Mouse (Mus musculus): ENCODE data around the gene Fbrs.
A peak's percentile ranks its signal among the peaks of the same experiment; 100 is the strongest.
"Not testable (repeated sequence)": the region's sequence is repeated elsewhere in the genome, so short reads cannot be mapped to it uniquely, and the experiment has no call there.

The Fbrs gene

GRCm38 (mm10) chr7:127475186-127475740 is 3.7 kb upstream of the Fbrs start:
- no peak for DNase-seq (ENCODE audit: extremely low read depth, low read depth, low spot score)

- no peak for DNase-seq (ENCODE audit: extremely low read depth, low read depth, low spot score)
Observed at GRCm38 (mm10) chr7:127476336-127476735, 2.7 kb upstream of the Fbrs start.

- DNase-seq (ENCODE audit: extremely low read depth, low read depth, low spot score) = no peak
Observed at GRCm38 (mm10) chr7:127476855-127477254, 2.1 kb upstream of the Fbrs start.

GRCm38 (mm10) chr7:127477687-127478634 is 1.0 kb upstream of the Fbrs start:
- DNase-seq (ENCODE audit: extremely low read depth, low read depth, low spot score) = peak; percentile 100

GRCm38 (mm10) chr7:127479318-127480225 is 573 bp downstream of the Fbrs start:
- no peak for DNase-seq (ENCODE audit: extremely low read depth, low read depth, low spot score)

DNA sequence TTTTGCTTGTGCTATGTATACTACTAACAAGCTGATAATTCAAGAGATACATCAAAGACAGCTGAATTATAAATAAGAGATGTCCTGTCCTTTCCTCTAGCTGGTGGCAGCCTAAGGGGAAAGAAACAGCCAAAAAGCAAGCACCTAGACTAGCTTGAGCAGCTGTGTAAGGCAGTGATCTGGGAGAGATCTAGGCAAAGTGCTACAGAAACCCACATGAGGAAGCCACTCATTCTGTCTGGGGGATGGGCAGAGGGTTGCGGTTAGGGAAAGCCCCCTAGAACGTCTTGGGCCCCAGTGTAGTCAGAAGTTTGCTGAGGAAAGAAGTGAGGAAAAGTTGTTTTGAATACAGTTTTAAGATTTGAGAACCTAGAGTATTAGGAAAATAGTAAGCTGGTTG is 1.3 kb downstream of the Fbrs start:
- no peak for DNase-seq (ENCODE audit: extremely low read depth, low read depth, low spot score)

- no peak for DNase-seq (ENCODE audit: extremely low read depth, low read depth, low spot score)
Observed at GRCm38 (mm10) chr7:127485416-127485815, 6.4 kb downstream of the Fbrs start.

DNA sequence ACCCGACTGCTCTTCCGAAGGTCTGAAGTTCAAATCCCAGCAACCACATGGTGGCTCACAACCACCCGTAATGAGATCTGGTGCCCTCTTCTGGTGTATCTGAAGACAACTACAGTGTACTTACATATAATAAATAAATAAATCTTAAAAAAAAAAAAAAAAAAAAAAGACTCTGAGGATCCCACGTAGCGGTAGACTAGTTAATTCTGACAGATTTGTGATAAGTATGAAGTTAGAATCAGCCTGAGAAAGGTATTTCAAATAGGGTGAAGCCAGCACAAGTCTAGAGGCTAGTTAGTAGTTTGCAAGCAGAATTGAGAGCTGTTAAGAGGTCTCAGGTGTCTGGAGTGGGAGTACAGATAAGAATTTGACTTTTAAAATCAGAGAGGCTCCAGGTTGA is 9.4 kb downstream of the Fbrs start:
- DNase-seq (ENCODE audit: extremely low read depth, low read depth, low spot score) = not testable (repeated sequence)

- no peak for DNase-seq (ENCODE audit: extremely low read depth, low read depth, low spot score)
Observed at GRCm38 (mm10) chr7:127489982-127490381, 11.0 kb downstream of the Fbrs start.

- DNase-seq (ENCODE audit: extremely low read depth, low read depth, low spot score) = no peak
Observed at GRCm38 (mm10) chr7:127491846-127492245, 12.8 kb downstream of the Fbrs start.

DNA sequence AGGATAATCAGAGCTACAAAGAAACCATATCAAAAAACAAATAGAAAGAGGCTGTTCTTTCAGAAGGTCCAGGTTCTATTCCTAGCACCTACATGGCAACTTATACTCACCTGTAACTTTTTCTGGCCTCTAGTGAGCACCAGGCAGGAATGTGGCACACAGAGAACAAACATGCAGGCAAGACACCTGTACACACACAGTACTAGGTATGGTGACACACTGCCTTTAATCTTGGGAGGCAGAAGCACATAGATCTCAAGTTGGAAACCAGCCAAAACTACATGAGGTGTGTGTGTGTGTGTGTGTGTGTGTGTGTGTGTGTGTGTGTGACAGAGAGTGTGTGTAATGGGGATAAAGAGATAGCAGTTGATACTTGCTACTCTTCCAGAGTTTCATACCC is 15.6 kb downstream of the Fbrs start:
- DNase-seq (ENCODE audit: extremely low read depth, low read depth, low spot score) = no peak

GRCm38 (mm10) chr7:127497382-127497781 is 18.4 kb downstream of the Fbrs start:
- DNase-seq (ENCODE audit: extremely low read depth, low read depth, low spot score) = no peak

DNA sequence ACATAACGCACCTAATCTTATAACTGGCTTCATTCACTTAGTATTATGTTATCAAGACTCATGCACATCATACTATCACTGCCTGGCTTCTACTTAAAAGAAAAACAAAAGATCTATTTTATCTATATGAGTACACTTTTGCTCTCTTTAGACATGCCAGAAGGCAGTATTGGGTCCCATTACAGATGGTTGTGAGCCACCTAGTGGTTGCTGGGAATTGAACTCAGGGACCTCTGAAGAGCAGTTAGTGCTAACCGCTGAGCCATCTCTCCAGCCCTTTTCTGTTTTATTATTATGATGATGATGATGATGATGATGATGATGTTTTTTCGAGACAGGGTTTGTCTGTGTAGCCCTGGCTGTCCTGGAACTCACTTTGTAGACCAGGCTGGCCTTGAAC is 19.4 kb downstream of the Fbrs start:
- DNase-seq (ENCODE audit: extremely low read depth, low read depth, low spot score) = no peak

DNA sequence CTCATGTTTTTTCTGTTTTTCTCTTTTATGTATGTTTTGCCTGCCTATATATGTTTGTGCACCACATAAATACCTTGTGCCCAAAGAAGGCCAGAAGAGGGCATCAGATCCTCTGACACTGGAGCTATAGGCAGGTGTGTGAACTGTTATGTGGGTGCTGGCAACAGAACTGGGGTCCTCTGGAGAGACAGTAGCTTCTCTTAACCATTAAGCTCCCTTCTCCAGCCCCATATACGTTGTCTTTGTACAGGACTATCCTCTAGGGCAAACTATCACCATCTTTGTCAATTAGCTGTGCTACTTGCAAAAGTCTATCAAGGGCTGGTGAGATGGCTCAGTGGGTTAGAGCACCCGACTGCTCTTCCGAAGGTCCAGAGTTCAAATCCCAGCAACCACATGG is 29.3 kb downstream of the Fbrs start:
- DNase-seq (ENCODE audit: extremely low read depth, low read depth, low spot score) = no peak

DNA sequence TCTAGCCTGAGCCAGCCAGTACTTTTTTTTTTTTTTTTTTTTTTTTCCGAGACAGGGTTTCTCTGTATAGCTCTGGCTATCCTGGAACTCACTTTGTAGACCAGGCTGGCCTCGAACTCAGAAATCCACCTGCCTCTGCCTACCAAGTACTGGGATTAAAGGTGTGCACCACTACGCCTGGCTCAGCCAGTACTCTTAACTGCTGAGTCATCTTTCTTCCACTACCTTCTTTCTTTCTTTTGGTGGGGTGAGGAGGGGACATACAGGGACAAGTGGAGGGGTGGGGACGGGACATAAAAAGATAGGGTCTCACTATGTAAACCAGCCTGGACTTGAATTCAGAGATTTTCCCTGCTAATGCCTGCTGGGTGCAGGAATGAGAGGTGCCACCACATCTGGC is 30.8 kb downstream of the Fbrs start:
- DNase-seq (ENCODE audit: extremely low read depth, low read depth, low spot score) = not testable (repeated sequence)

- no peak for DNase-seq (ENCODE audit: extremely low read depth, low read depth, low spot score)
Observed at GRCm38 (mm10) chr7:127511241-127511640, 32.2 kb downstream of the Fbrs start.

DNA sequence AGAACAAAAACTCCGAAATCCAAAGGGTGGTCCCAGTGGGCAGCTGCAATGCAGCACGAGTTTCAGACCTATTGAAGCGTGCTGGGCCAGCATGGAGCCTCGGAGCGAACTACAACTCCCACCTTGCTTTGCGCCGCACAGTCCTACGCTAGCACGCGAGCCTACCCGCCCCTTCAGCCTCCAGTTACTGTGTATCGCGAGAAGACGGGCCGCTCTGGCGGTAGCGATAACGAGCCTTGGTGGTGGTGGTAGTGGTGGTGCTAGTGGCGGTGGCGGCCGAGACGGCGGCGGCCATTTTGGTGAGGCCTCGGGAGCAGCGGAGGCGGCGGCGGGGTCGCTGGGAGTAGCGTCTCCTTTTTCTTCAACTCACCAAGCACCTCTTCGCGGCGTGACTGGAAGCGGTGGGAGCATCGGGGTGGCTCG is 32.8 kb downstream of the Fbrs start, which contains the start of gene Srcap:
Srcap (plus strand) TSS at position 176 of the 423 bp plus-strand sequence.
- peak; percentile 56 for DNase-seq (ENCODE audit: extremely low read depth, low read depth, low spot score)

DNA sequence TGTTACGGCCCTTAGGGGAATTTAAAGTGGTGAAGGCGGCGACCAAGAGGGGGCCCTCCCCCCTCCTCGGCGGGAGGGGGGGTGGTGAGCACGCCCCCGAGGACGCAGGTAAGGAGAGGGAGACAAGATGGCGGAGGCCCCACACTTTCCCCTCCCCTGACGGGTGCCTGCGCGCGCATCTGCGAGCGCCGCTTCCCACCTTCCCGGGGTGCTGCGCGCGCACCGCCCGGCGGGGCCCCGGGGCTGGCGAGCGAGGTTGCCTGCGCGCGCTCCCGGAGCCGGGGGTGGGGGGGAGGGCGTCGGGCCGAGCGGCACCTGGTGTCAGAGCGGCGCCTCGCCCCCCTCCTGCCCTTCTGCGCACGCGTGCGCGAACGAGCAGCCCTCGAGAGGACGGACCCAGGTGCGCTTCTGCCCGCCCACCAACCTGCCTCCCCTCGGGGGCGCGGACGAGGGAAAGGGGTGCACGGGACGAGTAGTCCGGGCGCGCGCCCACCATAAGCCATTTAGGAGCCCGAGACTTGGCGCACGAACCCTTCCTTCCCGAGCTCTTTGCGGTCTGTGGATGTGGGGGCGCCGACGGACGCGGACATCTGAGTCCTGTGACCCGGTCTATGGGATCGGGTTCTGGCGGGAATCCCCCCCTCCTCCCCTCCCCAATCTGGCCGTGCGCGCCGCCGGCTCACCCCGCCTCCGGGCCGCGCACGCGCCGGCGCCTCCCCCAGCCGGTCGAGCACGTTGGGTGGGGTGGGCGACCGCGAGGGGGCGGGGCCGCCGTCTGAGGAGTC is 33.4 kb downstream of the Fbrs start:
- DNase-seq (ENCODE audit: extremely low read depth, low read depth, low spot score) = no peak

- DNase-seq (ENCODE audit: extremely low read depth, low read depth, low spot score) = no peak
Observed at GRCm38 (mm10) chr7:127513016-127513390, 34.0 kb downstream of the Fbrs start.

DNA sequence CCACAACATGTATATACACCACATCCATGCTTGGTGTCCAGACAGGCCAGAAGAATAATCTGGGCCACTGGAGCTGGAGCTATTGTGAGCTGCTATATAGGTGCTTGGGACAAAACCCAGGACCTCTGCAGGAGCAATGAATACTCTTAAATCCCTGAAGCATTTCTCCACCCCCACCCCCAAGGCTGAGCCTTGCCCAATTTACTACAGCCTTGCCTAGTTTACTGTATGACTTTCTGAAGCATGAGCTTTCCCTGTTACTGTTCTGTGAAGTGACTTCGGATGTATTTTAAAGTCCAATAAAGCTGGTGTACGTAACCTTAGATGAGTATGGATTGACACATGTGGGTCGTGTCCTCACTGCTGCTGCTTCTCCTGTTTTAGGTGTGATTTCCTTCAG is 34.8 kb downstream of the Fbrs start:
- no peak for DNase-seq (ENCODE audit: extremely low read depth, low read depth, low spot score)

DNA sequence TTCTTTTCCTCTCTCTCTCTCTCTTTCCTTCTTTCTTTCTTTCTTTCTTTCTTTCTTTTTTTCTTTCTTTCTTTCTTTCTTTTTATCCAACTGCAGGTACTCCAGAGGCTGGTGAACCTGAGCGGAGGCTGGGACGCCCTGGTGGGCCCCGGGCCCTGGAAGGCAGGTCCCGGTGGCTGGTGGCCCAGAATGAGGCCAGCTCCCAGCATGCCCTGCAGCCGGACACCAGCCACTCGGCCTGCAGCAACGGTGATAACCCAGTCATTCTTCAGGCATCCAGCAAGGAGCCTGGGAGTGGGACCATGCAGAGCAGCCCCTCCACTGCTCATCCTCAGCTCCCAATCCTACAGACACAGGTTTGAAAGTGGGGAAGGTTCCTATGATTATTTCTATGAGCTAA is 36.8 kb downstream of the Fbrs start:
- DNase-seq (ENCODE audit: extremely low read depth, low read depth, low spot score) = no peak

All from fat pad, adult 2 months (tissue).